Mouse (Mus musculus): ENCODE data around the gene Magi1. TPM values are rescaled to one million over a fixed set of nuclear protein-coding genes. Genes with fewer than 3 reads are reported as not detected.

Magi1 gene
- polyA plus RNA-seq, 1 experiment from 2014 or later, result 6.8 TPM

DNA sequence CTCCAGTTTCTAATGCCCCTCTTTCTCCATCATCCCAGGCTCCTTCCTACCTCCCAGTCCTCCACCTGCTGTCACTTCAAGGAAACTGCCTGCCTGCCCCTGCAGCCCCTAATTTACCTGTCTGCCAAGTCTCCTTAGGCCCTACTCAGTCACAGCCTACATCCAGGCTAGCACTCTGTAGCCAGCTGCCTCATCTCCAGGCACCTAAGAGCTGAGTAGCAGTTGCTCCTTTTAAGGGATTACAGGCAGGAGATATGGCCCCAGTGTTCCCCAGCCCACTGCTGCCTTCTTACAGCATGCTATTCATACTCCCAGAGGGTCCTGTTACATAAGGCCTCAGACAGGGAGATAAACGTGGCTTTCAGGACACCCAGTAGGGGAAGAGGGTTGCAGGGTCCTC lies 426.9 kb downstream of the Magi1 start:
- Histone ChIP-seq H3K4me2 (ENCODE audit: low read depth, low read length) (no peak overlapping the region), H3K36me3 (ENCODE audit: control insufficient read depth, insufficient read depth, low read length) (no peaks in the 10 kb centered on the region), H3K9ac (ENCODE audit: low read depth, low read length) (no peak overlapping the region), H3K27ac (replicated peaks; ENCODE audit: low read depth, low read length) (no peak overlapping the region), H3K9me3 (ENCODE audit: control insufficient read depth, low read length) (no peaks in the 10 kb centered on the region), H3K4me3 (ENCODE audit: low read depth, low read length) (no peak overlapping the region), H3K4me1 (ENCODE audit: control insufficient read depth, insufficient read depth, low read length) (peaks cover 8% of the 10 kb centered on the region; the same call in 1 of the 2 replicates), H3K27me3 (replicated peaks; ENCODE audit: control insufficient read depth, insufficient read depth, low read length) (no peaks in the 10 kb centered on the region)
- peak; percentile 27; the same call in 1 of the 2 replicates for ATAC-seq (ENCODE audit: low read depth)
- no peak for DNase-seq (ENCODE audit: low spot score)
- WGBS, result 27% methylated on average over 1 of the region's 1 CpGs

DNA sequence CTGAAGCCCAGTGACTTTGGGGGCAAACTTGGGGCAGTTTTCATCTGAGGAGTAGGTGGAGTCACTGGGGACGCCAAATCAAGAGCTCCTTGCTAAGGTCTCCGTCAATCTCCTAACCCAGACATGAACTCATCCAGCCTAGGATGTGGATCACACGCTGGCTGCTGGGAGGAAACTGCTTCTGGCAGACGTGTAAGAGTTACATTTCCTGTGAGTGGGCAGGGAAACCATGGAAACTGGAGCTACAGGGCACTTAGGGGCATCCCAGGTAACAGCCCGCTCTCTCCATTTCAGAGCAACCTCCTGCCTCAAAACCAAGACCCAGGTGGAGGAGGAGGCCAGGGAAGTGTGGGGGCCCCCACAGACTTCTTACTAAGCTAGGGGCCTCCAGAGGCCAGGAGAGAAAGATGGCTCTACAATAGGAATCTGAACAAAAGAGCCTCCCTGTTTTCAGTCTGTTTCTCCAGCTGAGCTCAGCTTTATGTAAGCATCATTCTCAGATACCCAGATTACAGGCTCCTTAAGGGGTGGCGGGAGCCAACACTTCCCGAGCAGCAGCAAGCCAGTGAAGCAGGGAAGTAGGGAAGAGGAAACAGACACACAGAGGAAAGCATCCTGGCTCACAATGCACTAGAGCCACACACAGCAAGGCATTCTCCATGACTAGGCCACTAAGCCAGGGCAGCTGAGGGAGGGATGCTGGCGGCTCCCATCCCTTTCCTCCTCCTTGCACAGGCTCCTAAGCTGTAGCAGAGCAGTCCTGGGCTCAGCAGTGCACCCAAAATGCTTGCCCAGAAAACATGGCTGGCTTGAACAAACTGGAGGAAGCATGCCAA lies 427.7 kb downstream of the Magi1 start:
- Histone ChIP-seq H3K9me3 (ENCODE audit: control insufficient read depth, low read length) (no peaks in the 10 kb centered on the region), H3K36me3 (ENCODE audit: control insufficient read depth, insufficient read depth, low read length) (no peaks in the 10 kb centered on the region), H3K4me3 (ENCODE audit: low read depth, low read length) (no peak overlapping the region), H3K4me2 (ENCODE audit: low read depth, low read length) (no peak overlapping the region), H3K4me1 (ENCODE audit: control insufficient read depth, insufficient read depth, low read length) (peaks cover 8% of the 10 kb centered on the region; the same call in 1 of the 2 replicates), H3K9ac (ENCODE audit: low read depth, low read length) (no peak overlapping the region), H3K27ac (replicated peaks; ENCODE audit: low read depth, low read length) (no peak overlapping the region), H3K27me3 (replicated peaks; ENCODE audit: control insufficient read depth, insufficient read depth, low read length) (no peaks in the 10 kb centered on the region)
- WGBS, result 41% methylated on average over 8 of the region's 8 CpGs
- DNase-seq (ENCODE audit: low spot score), result peak; percentile 39
- ATAC-seq (ENCODE audit: low read depth), result 0 out of 2 replicates have a peak, but pooled peaks have one; percentile 34

DNA sequence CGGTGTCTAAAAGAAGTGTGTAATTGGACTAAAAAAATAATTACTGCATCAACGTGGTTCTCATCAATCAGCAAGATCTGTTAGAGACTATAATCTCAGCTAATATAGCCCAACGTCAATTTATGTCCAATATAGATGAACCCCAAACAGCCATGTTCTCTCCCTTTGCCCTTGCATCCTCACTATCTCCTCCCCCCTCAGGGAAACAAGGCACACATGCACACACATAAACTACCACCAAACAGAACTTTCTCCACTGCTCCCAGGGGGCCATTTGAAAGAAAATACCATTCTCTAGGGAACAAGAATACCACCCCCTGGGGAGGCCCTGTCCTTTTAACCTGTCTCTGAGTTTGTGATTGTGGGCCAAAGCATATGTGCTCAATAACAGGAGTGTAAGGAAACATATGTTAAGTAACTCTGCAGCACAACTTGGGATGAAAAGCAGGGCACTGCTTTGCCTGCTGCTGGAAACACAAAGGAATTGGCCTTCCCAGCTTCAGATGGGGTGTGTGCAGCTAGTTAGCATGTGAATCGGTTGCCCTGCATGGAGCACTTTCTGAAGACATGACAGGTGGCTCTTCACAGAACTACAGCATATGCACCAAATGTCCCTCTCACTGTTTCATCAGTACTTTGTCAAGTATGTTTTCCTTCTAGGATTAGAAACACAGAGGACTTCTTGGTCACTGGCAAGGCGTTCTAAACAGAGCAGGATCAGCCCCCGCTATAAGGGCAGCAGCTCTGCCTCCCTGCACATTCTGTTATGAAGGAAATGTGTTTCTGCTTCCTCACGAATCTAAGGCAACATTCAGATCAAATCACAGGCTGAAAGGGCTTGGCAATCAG lies 434.6 kb downstream of the Magi1 start:
- DNase-seq (ENCODE audit: low spot score) (peak; percentile 50), ATAC-seq (ENCODE audit: low read depth) (peak; percentile 47)
- Histone ChIP-seq H3K4me2 (ENCODE audit: low read depth, low read length) (no peak overlapping the region), H3K36me3 (ENCODE audit: control insufficient read depth, insufficient read depth, low read length) (no peaks in the 10 kb centered on the region), H3K27ac (replicated peaks; ENCODE audit: low read depth, low read length) (no peak overlapping the region; the same call in 1 of the 2 replicates), H3K9me3 (ENCODE audit: control insufficient read depth, low read length) (no peaks in the 10 kb centered on the region), H3K4me3 (ENCODE audit: low read depth, low read length) (no peak overlapping the region), H3K9ac (ENCODE audit: low read depth, low read length) (no peak overlapping the region), H3K4me1 (ENCODE audit: control insufficient read depth, insufficient read depth, low read length) (peaks cover 25% of the 10 kb centered on the region), H3K27me3 (replicated peaks; ENCODE audit: control insufficient read depth, insufficient read depth, low read length) (no peaks in the 10 kb centered on the region)
- 38% methylated on average over 7 of the region's 7 CpGs for WGBS

DNA sequence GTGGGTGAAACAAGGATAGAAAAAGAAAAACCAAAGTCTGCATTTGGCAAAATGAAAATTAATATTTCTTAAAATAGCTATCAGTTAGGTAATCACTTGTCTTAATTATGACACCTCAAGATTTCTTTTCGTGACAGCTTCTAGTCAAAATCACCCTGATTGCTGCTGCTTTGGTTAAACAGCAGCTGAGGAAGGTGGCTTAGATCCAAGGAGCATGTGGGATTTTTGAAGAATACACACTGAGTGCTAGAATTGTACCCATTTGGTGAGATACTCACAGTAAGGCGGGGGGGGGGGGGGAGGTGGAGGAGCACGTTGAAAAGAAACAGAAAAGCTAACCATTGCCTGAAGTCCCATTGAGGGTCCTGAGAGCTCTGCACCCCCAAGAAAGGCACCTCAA lies 438.2 kb downstream of the Magi1 start:
- no peak overlapping the region for H3K4me2 ChIP-seq (ENCODE audit: low read depth, low read length)
- no peak for DNase-seq (ENCODE audit: low spot score)
- no peaks in the 10 kb centered on the region for H3K36me3 ChIP-seq (ENCODE audit: control insufficient read depth, insufficient read depth, low read length)
- H3K4me1 ChIP-seq (ENCODE audit: control insufficient read depth, insufficient read depth, low read length), result peaks cover 25% of the 10 kb centered on the region
- ATAC-seq (ENCODE audit: low read depth), result no peak
- no peak overlapping the region for H3K9ac ChIP-seq (ENCODE audit: low read depth, low read length)
- H3K4me3 ChIP-seq (ENCODE audit: low read depth, low read length), result no peak overlapping the region
- WGBS, result 73% methylated on average over 3 of the region's 3 CpGs
- H3K9me3 ChIP-seq (ENCODE audit: control insufficient read depth, low read length), result no peaks in the 10 kb centered on the region
- no peaks in the 10 kb centered on the region for H3K27me3 ChIP-seq (replicated peaks; ENCODE audit: control insufficient read depth, insufficient read depth, low read length)
- no peak overlapping the region for H3K27ac ChIP-seq (replicated peaks; ENCODE audit: low read depth, low read length)

DNA sequence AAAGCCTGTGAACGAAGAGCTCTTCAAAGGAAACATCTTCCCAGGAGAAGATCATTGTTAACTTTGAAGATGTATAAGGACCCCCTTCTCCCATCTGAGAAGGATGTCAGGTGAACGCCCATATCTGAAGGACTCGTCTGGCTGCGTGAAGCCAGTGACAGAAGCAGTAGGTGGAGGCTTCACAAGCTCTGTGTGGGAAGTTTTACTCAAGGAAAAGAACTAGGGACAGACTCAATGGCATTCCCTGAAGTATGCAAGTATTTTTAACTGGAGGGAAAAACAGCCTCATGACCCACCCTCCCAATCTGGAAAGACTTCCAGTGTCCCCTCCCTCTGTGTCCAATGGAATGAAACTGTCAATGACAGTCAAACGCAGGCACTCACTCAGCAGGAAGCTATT lies 438.6 kb downstream of the Magi1 start:
- Histone ChIP-seq H3K9me3 (ENCODE audit: control insufficient read depth, low read length) (no peaks in the 10 kb centered on the region), H3K27ac (replicated peaks; ENCODE audit: low read depth, low read length) (no peak overlapping the region), H3K27me3 (replicated peaks; ENCODE audit: control insufficient read depth, insufficient read depth, low read length) (no peaks in the 10 kb centered on the region), H3K4me3 (ENCODE audit: low read depth, low read length) (no peak overlapping the region), H3K9ac (ENCODE audit: low read depth, low read length) (no peak overlapping the region), H3K4me2 (ENCODE audit: low read depth, low read length) (no peak overlapping the region), H3K4me1 (ENCODE audit: control insufficient read depth, insufficient read depth, low read length) (peaks cover 25% of the 10 kb centered on the region), H3K36me3 (ENCODE audit: control insufficient read depth, insufficient read depth, low read length) (no peaks in the 10 kb centered on the region)
- WGBS, result 51% methylated on average over 5 of the region's 5 CpGs
- ATAC-seq (ENCODE audit: low read depth) (no peak), DNase-seq (ENCODE audit: low spot score) (no peak)

DNA sequence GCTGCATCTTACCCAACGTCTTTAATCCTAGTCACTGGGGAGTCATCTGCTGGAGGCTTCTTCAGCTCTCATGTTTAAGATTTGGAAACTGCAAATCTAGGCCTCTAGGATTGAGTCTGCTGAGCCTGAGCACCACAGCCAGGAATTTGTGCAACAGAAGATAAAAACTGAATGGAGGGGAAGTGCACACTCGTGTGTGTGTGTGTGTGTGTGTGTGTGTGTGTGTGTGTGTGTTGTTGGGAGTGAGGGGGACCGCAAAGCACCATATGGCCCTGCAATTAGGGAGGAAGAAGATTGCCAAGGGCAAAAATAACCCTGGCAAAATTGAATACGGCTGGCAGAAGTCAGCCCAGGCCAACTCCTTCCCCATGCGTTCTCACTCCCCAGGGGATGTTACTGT lies 439.1 kb downstream of the Magi1 start:
- H3K4me2 ChIP-seq (ENCODE audit: low read depth, low read length), result no peak overlapping the region
- no peaks in the 10 kb centered on the region for H3K27me3 ChIP-seq (replicated peaks; ENCODE audit: control insufficient read depth, insufficient read depth, low read length)
- no peak overlapping the region for H3K27ac ChIP-seq (replicated peaks; ENCODE audit: low read depth, low read length)
- H3K36me3 ChIP-seq (ENCODE audit: control insufficient read depth, insufficient read depth, low read length), result no peaks in the 10 kb centered on the region
- peak; percentile 57 for DNase-seq (ENCODE audit: low spot score)
- no peak overlapping the region for H3K4me3 ChIP-seq (ENCODE audit: low read depth, low read length)
- no peak overlapping the region for H3K9ac ChIP-seq (ENCODE audit: low read depth, low read length)
- no peak for ATAC-seq (ENCODE audit: low read depth)
- H3K4me1 ChIP-seq (ENCODE audit: control insufficient read depth, insufficient read depth, low read length), result peaks cover 23% of the 10 kb centered on the region
- no peaks in the 10 kb centered on the region for H3K9me3 ChIP-seq (ENCODE audit: control insufficient read depth, low read length)
- WGBS, result 28% methylated on average over 5 of the region's 5 CpGs

DNA sequence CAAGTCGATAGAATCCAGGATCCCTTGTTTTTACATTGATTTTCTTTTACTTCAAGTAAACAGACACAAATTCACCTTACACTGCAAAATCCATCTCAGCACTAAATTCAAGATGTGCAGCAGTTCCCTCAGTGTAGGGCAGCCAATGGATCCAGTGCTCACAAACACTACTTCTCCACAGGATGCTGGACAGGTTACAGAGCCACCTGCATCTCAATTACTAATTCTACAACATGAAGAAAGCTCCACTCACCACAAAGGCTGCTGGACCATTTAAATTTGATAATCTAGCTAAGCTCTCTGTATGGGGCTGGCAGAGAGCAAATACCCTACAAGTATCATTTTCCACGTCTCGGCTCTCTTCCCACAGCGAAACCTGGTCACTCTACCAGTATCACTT lies 445.3 kb downstream of the Magi1 start:
- H3K4me1 ChIP-seq (ENCODE audit: control insufficient read depth, insufficient read depth, low read length), result no peaks in the 10 kb centered on the region
- no peak overlapping the region for H3K27ac ChIP-seq (replicated peaks; ENCODE audit: low read depth, low read length)
- H3K36me3 ChIP-seq (ENCODE audit: control insufficient read depth, insufficient read depth, low read length), result no peaks in the 10 kb centered on the region
- 76% methylated on average over 4 of the region's 4 CpGs for WGBS
- H3K4me2 ChIP-seq (ENCODE audit: low read depth, low read length), result no peak overlapping the region
- no peak for DNase-seq (ENCODE audit: low spot score)
- H3K9ac ChIP-seq (ENCODE audit: low read depth, low read length), result no peak overlapping the region
- ATAC-seq (ENCODE audit: low read depth), result peak; percentile 55; the same call in 1 of the 2 replicates
- no peak overlapping the region for H3K4me3 ChIP-seq (ENCODE audit: low read depth, low read length)
- H3K9me3 ChIP-seq (ENCODE audit: control insufficient read depth, low read length), result no peaks in the 10 kb centered on the region
- no peaks in the 10 kb centered on the region for H3K27me3 ChIP-seq (replicated peaks; ENCODE audit: control insufficient read depth, insufficient read depth, low read length)

DNA sequence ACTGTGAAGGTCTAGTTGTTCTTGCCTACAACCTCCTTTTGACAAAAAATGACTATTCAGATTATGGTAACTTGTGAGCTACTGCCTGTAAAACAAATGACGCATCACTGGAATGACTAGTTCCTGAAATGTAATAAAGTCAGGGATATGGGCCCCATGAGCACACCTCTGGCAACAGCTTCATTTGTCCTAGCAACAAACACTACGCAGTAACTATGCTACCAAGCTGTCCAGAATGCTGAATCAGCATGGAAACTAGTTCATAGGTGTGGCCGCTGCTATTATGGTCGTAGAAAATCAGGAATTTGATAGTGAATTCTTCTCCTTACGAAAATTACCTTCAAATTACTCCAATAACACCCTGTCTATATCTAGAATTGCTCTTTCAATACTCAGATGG lies 447.1 kb downstream of the Magi1 start:
- no peaks in the 10 kb centered on the region for H3K4me1 ChIP-seq (ENCODE audit: control insufficient read depth, insufficient read depth, low read length)
- 89% methylated on average over 5 of the region's 5 CpGs for WGBS
- H3K36me3 ChIP-seq (ENCODE audit: control insufficient read depth, insufficient read depth, low read length), result no peaks in the 10 kb centered on the region
- no peaks in the 10 kb centered on the region for H3K27me3 ChIP-seq (replicated peaks; ENCODE audit: control insufficient read depth, insufficient read depth, low read length)
- no peak for DNase-seq (ENCODE audit: low spot score)
- no peak overlapping the region for H3K4me2 ChIP-seq (ENCODE audit: low read depth, low read length)
- no peak overlapping the region for H3K27ac ChIP-seq (replicated peaks; ENCODE audit: low read depth, low read length)
- ATAC-seq (ENCODE audit: low read depth), result no peak
- H3K4me3 ChIP-seq (ENCODE audit: low read depth, low read length), result no peak overlapping the region
- no peak overlapping the region for H3K9ac ChIP-seq (ENCODE audit: low read depth, low read length)
- H3K9me3 ChIP-seq (ENCODE audit: control insufficient read depth, low read length), result no peaks in the 10 kb centered on the region
